Mouse (Mus musculus): ENCODE measurements around the gene B230217C12Rik.

- no peak for TF ChIP-seq CTCF (IDR thresholded peaks at IDR 0.05; ENCODE audit: control insufficient read depth, insufficient read depth, low read length)
- TF ChIP-seq POLR2A (IDR thresholded peaks at IDR 0.05; ENCODE audit: borderline replicate concordance, control insufficient read depth, low read depth, low read length) = no peak
Measured at GRCm38 (mm10) chr11:97850367-97850766, 9.8 kb downstream of the B230217C12Rik start.

All from bone marrow, adult 2 months (tissue).